ENCODE assay signal across 9 mouse cellular contexts in the genomic region with DNA sequence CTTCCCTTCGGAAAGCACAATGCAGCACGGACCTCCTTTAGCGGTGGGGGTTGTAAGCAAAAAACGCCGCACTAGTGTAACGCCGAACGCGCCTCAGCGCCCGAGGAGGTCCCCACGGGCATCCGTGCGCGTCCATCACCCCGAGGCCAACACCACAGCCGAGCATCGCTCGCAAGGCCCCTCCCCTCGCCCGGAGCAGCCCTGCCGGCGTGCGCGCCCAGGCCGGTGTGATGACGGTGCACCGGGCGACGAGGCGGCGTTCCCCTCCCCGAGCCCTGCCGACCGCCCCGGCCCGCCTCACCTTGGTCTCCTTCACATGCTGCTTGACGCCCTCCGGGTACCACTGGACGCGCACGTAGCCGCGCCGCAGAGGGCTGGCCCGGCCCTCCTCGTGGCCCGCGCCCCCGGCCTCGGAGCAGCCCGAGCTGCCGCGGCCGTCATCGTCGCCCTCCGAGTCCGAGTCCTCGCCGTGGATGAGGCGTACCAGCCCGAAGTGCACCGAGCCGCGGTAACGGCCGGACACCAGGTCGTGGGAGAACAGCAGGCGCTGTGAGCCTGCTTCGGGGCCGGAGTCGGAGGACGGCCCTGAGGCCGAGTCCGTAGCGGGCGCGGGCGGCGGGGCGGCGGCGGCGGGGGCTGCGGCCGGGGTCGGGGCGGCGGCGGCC. TPM values are rescaled to one million over a fixed set of nuclear protein-coding genes. Genes with fewer than 3 reads are reported as not detected.
DNase-seq lines count a peak whose midpoint lies in the region; TF ChIP-seq lines count a peak whose summit lies in the region.
"Had no signal": no experiment of that assay in that cellular context is flagged by ENCODE, and none has a peak within 500 bp of the region (broad histone marks: within the 10 kb centered on the region; RNA-seq: fewer than 3 reads in every experiment).

No protein-coding gene starts in this region.

- H3K4me1 ChIP-seq in forebrain, embryonic 10.5 days = peaks cover 38% of the 10 kb centered on the region
- peaks cover 47% of the 10 kb centered on the region for H3K4me1 ChIP-seq in hindbrain, embryonic 10.5 days (replicated peaks)

- WGBS in forebrain, embryonic 10.5 days = under 1% methylated on average over 91 of the region's 91 CpGs
- WGBS in hindbrain, embryonic 10.5 days = under 1% methylated on average over 91 of the region's 91 CpGs

- H3K27ac ChIP-seq in forebrain, embryonic 10.5 days = peak overlapping the region; percentile 92
- H3K27ac ChIP-seq in hindbrain, embryonic 10.5 days = peak overlapping the region; percentile 95
- peak overlapping the region; percentile 91 for H3K27ac ChIP-seq in left cerebral cortex, adult 2 months

- no peaks in the 10 kb centered on the region for H3K9me3 ChIP-seq in forebrain, embryonic 10.5 days
- H3K9me3 ChIP-seq in hindbrain, embryonic 10.5 days = no peaks in the 10 kb centered on the region

- peak; percentile 54 for DNase-seq in MN1 (ENCODE audit: low spot score)
- DNase-seq in c-Kit-negative CD71-positive TER-119-positive erythroid progenitor cells, embryonic 14.5 days (ENCODE audit: low read depth, low spot score) = peak; percentile 59
- peak; percentile 72 for DNase-seq in forebrain, embryonic 10.5 days (ENCODE audit: extremely low spot score, low spot score)
- peak; percentile 62 for DNase-seq in hindbrain, embryonic 10.5 days (ENCODE audit: low spot score)
- DNase-seq in left cerebral cortex, adult 2 months (ENCODE audit: extremely low spot score in 1 of 2, low spot score in 2 of 2) = peak; percentile 56 to 63
- DNase-seq in lung, postnatal 4 days = peak; percentile 55 to 63
- DNase-seq in retina, postnatal 1 day = peak; percentile 67
- DNase-seq in thymus, postnatal 36 days = peak; percentile 47 to 66

- peak overlapping the region; percentile 86 for H3K4me3 ChIP-seq in forebrain, embryonic 10.5 days
- H3K4me3 ChIP-seq in hindbrain, embryonic 10.5 days = peak overlapping the region; percentile 97
- peak overlapping the region; percentile 95 for H3K4me3 ChIP-seq in left cerebral cortex, adult 2 months

- peaks cover 11% of the 10 kb centered on the region; the same call in 1 of the 2 replicates for H3K36me3 ChIP-seq in forebrain, embryonic 10.5 days (replicated peaks)
- H3K36me3 ChIP-seq in hindbrain, embryonic 10.5 days = peaks cover 5% of the 10 kb centered on the region; the same call in 1 of the 2 replicates

- intact Hi-C loops in left cerebral cortex, adult 2 months (cut with DNase I) = no loop called here

- H3K27me3 ChIP-seq in forebrain, embryonic 10.5 days (ENCODE audit: poor library complexity, severe bottlenecking) = no peaks in the 10 kb centered on the region
- no peaks in the 10 kb centered on the region; the same call in 1 of the 2 replicates for H3K27me3 ChIP-seq in hindbrain, embryonic 10.5 days (ENCODE audit: insufficient read depth, poor library complexity, severe bottlenecking)

- no peak for TF ChIP-seq CTCF in left cerebral cortex, adult 2 months (IDR thresholded peaks at IDR 0.05)

RNA-seq across cellular contexts. Expression of gene Ube2o, which starts 0.4 kb away (rescaled TPM):
- polyA plus RNA-seq in forebrain, embryonic 10.5 days (2016; fragmentation: Nextera tagmentation; extraction: Ambion mirVana) = 9.2 and 10.5 TPM in 2 replicates
- polyA plus RNA-seq in hindbrain, embryonic 10.5 days (2016; fragmentation: Nextera tagmentation; extraction: Ambion mirVana) = 8.9 and 10.8 TPM in 2 replicates
- 100 to 1,000 TPM; 123 to 125 TPM for total RNA-seq in left cerebral cortex, adult 2 months (2021)

RNA-seq across cellular contexts. Expression of gene Aanat, which starts 5.4 kb away (rescaled TPM):
- not detected in 2 replicates for polyA plus RNA-seq in forebrain, embryonic 10.5 days (2016; fragmentation: Nextera tagmentation; extraction: Ambion mirVana)
- not detected in 2 replicates for polyA plus RNA-seq in hindbrain, embryonic 10.5 days (2016; fragmentation: Nextera tagmentation; extraction: Ambion mirVana)
- total RNA-seq in left cerebral cortex, adult 2 months (2021) = 1 to 10 TPM; 1.3 to 2.2 TPM
- total RNA-seq: hematopoietic stem cell, adult 5-6 weeks had no signal

RNA-seq across cellular contexts. Expression of gene Rhbdf2, which starts 46.0 kb away (rescaled TPM):
- polyA plus RNA-seq in forebrain, embryonic 10.5 days (2016; fragmentation: Nextera tagmentation; extraction: Ambion mirVana) = 3.5 and 4.0 TPM in 2 replicates
- 3.8 and 6.6 TPM in 2 replicates for polyA plus RNA-seq in hindbrain, embryonic 10.5 days (2016; fragmentation: Nextera tagmentation; extraction: Ambion mirVana)
- 1 to 10 TPM; 1.9 to 2.0 TPM for total RNA-seq in left cerebral cortex, adult 2 months (2021)

RNA-seq across cellular contexts. Expression of gene Sphk1, which starts 50.1 kb away (rescaled TPM):
- 4.0 and 4.6 TPM in 2 replicates for polyA plus RNA-seq in forebrain, embryonic 10.5 days (2016; fragmentation: Nextera tagmentation; extraction: Ambion mirVana)
- 8.6 and 11.1 TPM in 2 replicates for polyA plus RNA-seq in hindbrain, embryonic 10.5 days (2016; fragmentation: Nextera tagmentation; extraction: Ambion mirVana)
- 1 to 10 TPM; 6.1 to 6.8 TPM for total RNA-seq in left cerebral cortex, adult 2 months (2021)

Comparison
In these comparisons a context has a peak if more than half of its experiments do, and no peak if none do; other contexts are left out.
1. Peak in every context shown above with its lines: DNase-seq, H3K4me3 ChIP-seq and H3K27ac ChIP-seq.